Mouse (Mus musculus) small intestine, adult 2 months (tissue): ENCODE data around the gene Vldlr.

Source experiments
- CTCF ChIP-seq: fragments of 200-500 bp; IDR thresholded peaks from 2 replicates; pipeline ENCODE4 v1.5.1; 2012; ENCODE audit warnings: low read depth, mild to moderate bottlenecking, control low read depth, inconsistent platforms, low read length, moderate library complexity, mixed read lengths; ENCODE audit not compliant: insufficient replicate concordance, insufficient read length; ENCODE audit errors: extremely low read depth
- POLR2A ChIP-seq: fragments of 200-500 bp; IDR thresholded peaks from 2 replicates; pipeline ENCODE4 v1.6.1; 2012; ENCODE audit warnings: low read depth, mild to moderate bottlenecking, control low read depth, inconsistent platforms, low read length, moderate library complexity

GRCm38 (mm10) chr19:27173836-27174235 lies 42.4 kb upstream of the Vldlr start:
- TF ChIP-seq CTCF = no peak
- no peak for TF ChIP-seq POLR2A
